Mouse (Mus musculus) intestine, embryonic 16.5 days (tissue): ENCODE data around the gene 1700024P04Rik. TPM values are rescaled to one million over a fixed set of nuclear protein-coding genes. Genes with fewer than 3 reads are reported as not detected.
A peak's percentile ranks its signal among the peaks of the same experiment; 100 is the strongest.

Source experiments
- ATAC-seq: fragments of 200-750 bp; cut with Nextera tagmentation; 2 replicates; pipeline ENCODE4 v1.8.0; 2017; ENCODE audit warnings: moderate TSS enrichment, moderate library complexity
- H3K27ac ChIP-seq: fragments of 300-500 bp; sonication (generic); 2 replicates; pipeline ENCODE4 v1.5.1; 2014; ENCODE audit warnings: mild to moderate bottlenecking, low read length
- H3K27me3 ChIP-seq: fragments of 300-500 bp; sonication (generic); replicated peaks from 2 replicates; pipeline ENCODE4 v1.6.1; 2014; ENCODE audit warnings: low read length, control low read depth, mixed read lengths; ENCODE audit not compliant: control insufficient read depth, insufficient read depth
- H3K36me3 ChIP-seq: fragments of 300-500 bp; sonication (generic); 2 replicates; pipeline ENCODE4 v1.6.1; 2014; ENCODE audit warnings: low read length, control low read depth; ENCODE audit not compliant: control insufficient read depth, insufficient read depth
- H3K4me1 ChIP-seq: fragments of 300-500 bp; sonication (generic); 2 replicates; pipeline ENCODE4 v1.6.1; 2014; ENCODE audit warnings: low read length, control low read depth, mixed read lengths; ENCODE audit not compliant: control insufficient read depth, insufficient read depth
- H3K4me2 ChIP-seq: fragments of 300-500 bp; sonication (generic); 2 replicates; pipeline ENCODE4 v1.6.1; 2014; ENCODE audit warnings: low read depth, low read length, control low read depth
- H3K4me3 ChIP-seq: fragments of 300-500 bp; sonication (generic); 2 replicates; pipeline ENCODE4 v1.5.1; 2014; ENCODE audit warnings: mild to moderate bottlenecking, low read length
- H3K9ac ChIP-seq: fragments of 300-500 bp; sonication (generic); 2 replicates; pipeline ENCODE4 v1.6.1; 2014; ENCODE audit warnings: low read depth, low read length
- H3K9me3 ChIP-seq: fragments of 300-500 bp; sonication (generic); 2 replicates; pipeline ENCODE4 v1.6.1; 2016; ENCODE audit warnings: low read length, control low read depth; ENCODE audit not compliant: control insufficient read depth
- WGBS: fragments of 180-500 bp; shearing (Covaris S2); extraction: QIAGEN DNeasy Blood & Tissue Kit; methylation state at CpG from one replicate; pipeline ENCODE4 v1.1.7; 2014; 5-methylcytosine and 5-hydroxymethylcytosine counted together
- polyA plus RNA-seq: library from polyadenylated mRNA; unstranded; fragments of >200 nt; fragmentation: Nextera tagmentation; extraction: Ambion mirVana; gene quantifications from 2 replicates; pipeline ENCODE4 v1.2.1, GENCODE M21; 2015

Gene 1700024P04Rik
- polyA plus RNA-seq, 1 experiment from 2014 or later: not detected

GRCm38 (mm10) chr13:98951951-98952350 is 32.4 kb downstream of the 1700024P04Rik start:
- Histone ChIP-seq H3K4me2 (no peak overlapping the region), H3K27ac (no peak overlapping the region), H3K9ac (no peak overlapping the region), H3K4me3 (no peak overlapping the region), H3K4me1 (peaks cover 13% of the 10 kb centered on the region), H3K9me3 (no peaks in the 10 kb centered on the region), H3K27me3 (no peaks in the 10 kb centered on the region), H3K36me3 (no peaks in the 10 kb centered on the region)
- no peak for ATAC-seq
- WGBS: 74% methylated on average over 7 of the region's 7 CpGs

DNA sequence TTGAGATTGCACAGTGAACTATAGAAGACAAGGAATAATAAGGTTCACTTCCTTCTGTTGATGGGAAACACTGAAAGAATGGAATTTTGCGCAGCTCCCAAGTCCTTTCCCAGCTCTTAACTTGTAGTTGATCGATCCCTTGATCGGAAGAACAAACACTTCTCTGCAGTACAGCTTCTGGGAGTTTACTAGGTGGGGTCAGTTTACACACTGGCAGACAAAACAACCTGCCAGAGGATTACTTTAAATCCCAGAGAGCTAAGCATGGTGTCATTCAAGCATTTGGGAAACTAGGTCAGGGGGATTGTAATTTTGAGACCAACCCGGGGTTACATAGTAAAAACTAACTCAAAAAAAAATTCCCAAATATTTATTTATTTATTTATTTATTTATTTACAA is 36.2 kb downstream of the 1700024P04Rik start:
- no peak overlapping the region for H3K27ac ChIP-seq
- peaks cover 8% of the 10 kb centered on the region for H3K4me1 ChIP-seq
- H3K4me3 ChIP-seq: no peak overlapping the region
- no peak; the same call in 1 of the 2 replicates for ATAC-seq
- H3K27me3 ChIP-seq: no peaks in the 10 kb centered on the region
- H3K4me2 ChIP-seq: no peak overlapping the region
- H3K9ac ChIP-seq: no peak overlapping the region
- WGBS: 47% methylated on average over 4 of the region's 4 CpGs
- H3K36me3 ChIP-seq: no peaks in the 10 kb centered on the region
- H3K9me3 ChIP-seq: no peaks in the 10 kb centered on the region

GRCm38 (mm10) chr13:98946434-98946833 is 37.9 kb downstream of the 1700024P04Rik start:
- Histone ChIP-seq H3K4me1 (peaks cover 12% of the 10 kb centered on the region), H3K36me3 (no peaks in the 10 kb centered on the region), H3K4me3 (no peak overlapping the region), H3K27me3 (no peaks in the 10 kb centered on the region), H3K9me3 (no peaks in the 10 kb centered on the region), H3K4me2 (no peak overlapping the region), H3K27ac (no peak overlapping the region), H3K9ac (no peak overlapping the region)
- no peak for ATAC-seq
- WGBS: 78% methylated on average over 7 of the region's 7 CpGs

- Histone ChIP-seq H3K36me3 (no peaks in the 10 kb centered on the region), H3K27ac (no peak overlapping the region), H3K4me2 (no peak overlapping the region), H3K4me1 (peaks cover 12% of the 10 kb centered on the region), H3K9ac (no peak overlapping the region), H3K27me3 (no peaks in the 10 kb centered on the region), H3K9me3 (no peaks in the 10 kb centered on the region), H3K4me3 (no peak overlapping the region)
- WGBS: 31% methylated on average over 3 of the region's 3 CpGs
- no peak for ATAC-seq
Measured at GRCm38 (mm10) chr13:98945908-98946307, 38.5 kb downstream of the 1700024P04Rik start.

DNA sequence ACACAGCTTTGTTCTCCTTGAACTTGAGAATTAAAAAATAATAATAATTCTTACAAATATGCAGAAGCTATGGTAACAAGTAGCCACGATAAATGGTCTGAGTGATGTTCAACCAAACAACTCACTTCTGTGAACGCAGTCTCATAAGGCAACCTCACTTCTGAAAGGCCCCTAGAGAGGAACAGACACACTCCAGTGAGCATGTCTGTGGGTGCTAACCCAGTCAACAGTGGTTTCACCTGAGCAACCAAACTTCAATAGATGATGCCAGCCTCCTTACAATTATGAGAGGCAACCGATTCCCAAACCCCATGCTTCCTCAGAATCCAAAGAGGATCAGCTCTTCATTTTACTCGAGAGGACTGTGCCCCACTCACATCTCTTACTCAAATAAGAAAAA is 39.0 kb downstream of the 1700024P04Rik start:
- no peaks in the 10 kb centered on the region for H3K36me3 ChIP-seq
- no peak overlapping the region for H3K4me3 ChIP-seq
- H3K9me3 ChIP-seq: no peaks in the 10 kb centered on the region
- ATAC-seq: no peak
- peaks cover 12% of the 10 kb centered on the region for H3K4me1 ChIP-seq
- no peak overlapping the region for H3K9ac ChIP-seq
- no peak overlapping the region for H3K27ac ChIP-seq
- no peak overlapping the region for H3K4me2 ChIP-seq
- WGBS: 86% methylated on average over 4 of the region's 4 CpGs
- no peaks in the 10 kb centered on the region for H3K27me3 ChIP-seq

GRCm38 (mm10) chr13:98944620-98945081 is 39.7 kb downstream of the 1700024P04Rik start:
- Histone ChIP-seq H3K4me1 (peaks cover 12% of the 10 kb centered on the region), H3K4me3 (peak overlapping the region; percentile 37), H3K9ac (no peak overlapping the region), H3K27ac (peak overlapping the region; percentile 68), H3K9me3 (no peaks in the 10 kb centered on the region), H3K36me3 (no peaks in the 10 kb centered on the region), H3K4me2 (peak overlapping the region; percentile 35), H3K27me3 (no peaks in the 10 kb centered on the region)
- ATAC-seq: 0 out of 2 replicates have a peak, but pooled peaks have one; percentile 29
- WGBS: 33% methylated on average over 7 of the region's 7 CpGs

DNA sequence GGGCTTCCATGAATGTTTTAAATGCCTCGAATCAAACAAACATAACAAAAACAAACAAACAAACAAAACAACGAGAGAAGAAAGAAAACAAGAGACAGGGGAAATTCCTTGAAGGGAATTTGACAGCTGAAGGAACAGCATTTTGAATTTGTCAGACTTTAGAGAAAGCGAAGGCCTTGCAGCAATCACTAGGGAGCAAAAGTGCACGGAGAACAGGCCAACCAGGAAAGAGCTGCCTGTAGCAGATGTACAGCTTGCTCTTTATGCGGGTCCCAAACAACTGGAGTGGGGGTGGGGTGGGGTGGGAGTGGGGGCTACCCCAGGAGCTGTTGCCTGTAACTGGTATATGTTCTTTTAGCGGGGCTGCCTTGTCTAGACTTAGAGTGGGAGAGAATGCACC is 42.0 kb downstream of the 1700024P04Rik start:
- peak; percentile 45; the same call in 1 of the 2 replicates for ATAC-seq
- WGBS: 37% methylated on average over 6 of the region's 6 CpGs
- peak overlapping the region; percentile 85 for H3K27ac ChIP-seq

DNA sequence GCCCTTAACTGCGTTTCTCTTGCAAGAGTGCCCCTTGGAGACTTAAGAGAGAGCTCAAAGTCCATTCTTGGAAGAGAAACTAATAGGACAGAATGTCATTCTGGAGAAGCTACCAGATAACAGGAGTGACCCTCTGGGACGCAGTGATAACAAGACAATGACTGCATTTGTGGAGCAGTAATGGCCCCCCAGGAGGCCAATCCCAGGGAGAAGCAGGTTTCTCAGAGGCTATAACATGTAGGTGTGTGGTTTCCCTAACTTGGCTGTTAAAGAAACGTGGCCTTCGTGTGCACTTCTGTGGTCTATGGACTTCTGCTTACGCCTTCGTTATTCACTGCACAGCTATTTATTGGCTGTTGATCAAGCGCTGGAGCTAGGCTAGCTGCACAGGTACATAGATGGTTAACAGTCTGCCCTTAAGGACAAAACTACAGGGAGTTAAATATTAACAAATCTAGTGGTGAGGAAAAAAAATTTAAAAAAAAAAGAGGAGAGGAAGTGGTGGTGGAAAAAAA is 42.5 kb downstream of the 1700024P04Rik start:
- Histone ChIP-seq H3K9ac (no peak overlapping the region; the same call in 1 of the 2 replicates), H3K36me3 (no peaks in the 10 kb centered on the region), H3K27ac (peak overlapping the region; percentile 91), H3K27me3 (no peaks in the 10 kb centered on the region), H3K4me3 (no peak overlapping the region), H3K4me1 (peaks cover 12% of the 10 kb centered on the region), H3K4me2 (peak overlapping the region; percentile 39; the same call in 1 of the 2 replicates), H3K9me3 (no peaks in the 10 kb centered on the region)
- ATAC-seq: peak; percentile 94
- 56% methylated on average over 7 of the region's 7 CpGs for WGBS

More for the DNA sequence above, 42.0 kb downstream of the 1700024P04Rik start:
- Histone ChIP-seq H3K4me3 (no peak overlapping the region), H3K36me3 (no peaks in the 10 kb centered on the region), H3K27me3 (no peaks in the 10 kb centered on the region), H3K4me2 (peak overlapping the region; percentile 23; the same call in 1 of the 2 replicates), H3K9ac (0 out of 2 replicates have a peak overlapping the region, but pooled peaks have one; percentile 25), H3K4me1 (peaks cover 12% of the 10 kb centered on the region), H3K9me3 (no peaks in the 10 kb centered on the region)

GRCm38 (mm10) chr13:98937108-98937507 is 47.3 kb downstream of the 1700024P04Rik start:
- WGBS: 70% methylated on average over 6 of the region's 6 CpGs
- Histone ChIP-seq H3K36me3 (no peaks in the 10 kb centered on the region), H3K4me1 (no peaks in the 10 kb centered on the region), H3K9me3 (no peaks in the 10 kb centered on the region), H3K27ac (no peak overlapping the region), H3K4me2 (no peak overlapping the region), H3K4me3 (no peak overlapping the region), H3K27me3 (no peaks in the 10 kb centered on the region), H3K9ac (no peak overlapping the region)
- no peak for ATAC-seq
